Mouse (Mus musculus): ENCODE data around the gene Aph1c.

GRCm38 (mm10) chr9:66882406-66882821 is 47.9 kb upstream of the Aph1c start:
- TF ChIP-seq CTCF (IDR thresholded peaks at IDR 0.05; ENCODE audit: low read depth, low read length) (no peak), POLR2A (IDR thresholded peaks at IDR 0.05; ENCODE audit: extremely low read depth, insufficient read depth, low read length) (no peak)
